Mouse (Mus musculus) embryonic facial prominence, embryonic 15.5 days (tissue): ENCODE measurements at regions not wholly inside any gene's neighbourhood (a gene's known extent, or its start where the extent isn't known, plus 50 kb on each side); places are given as distances from the start of the nearest gene placed in this dataset.

Experiments
- ATAC-seq: fragments of 200-750 bp; cut with Nextera tagmentation; 2 replicates; pipeline ENCODE4 v1.8.0; 2017; ENCODE audit warnings: low read depth, moderate TSS enrichment; ENCODE audit not compliant: insufficient number of reproducible peaks, low FRiP score, low TSS enrichment
- H3K27ac ChIP-seq: fragments of 300-500 bp; sonication (generic); replicated peaks from 2 replicates; pipeline ENCODE4 v1.5.1; 2015; ENCODE audit warnings: mild to moderate bottlenecking, inconsistent platforms
- H3K27me3 ChIP-seq: fragments of 300-500 bp; sonication (generic); 2 replicates; pipeline ENCODE4 v1.6.1; 2015; ENCODE audit warnings: inconsistent platforms
- H3K36me3 ChIP-seq: fragments of 300-500 bp; sonication (generic); 2 replicates; pipeline ENCODE4 v1.6.1; 2015; ENCODE audit warnings: mild to moderate bottlenecking, inconsistent platforms
- H3K4me1 ChIP-seq: fragments of 300-500 bp; sonication (generic); 2 replicates; pipeline ENCODE4 v1.6.1; 2015; ENCODE audit warnings: inconsistent platforms
- H3K4me2 ChIP-seq: fragments of 300-500 bp; sonication (generic); replicated peaks from 2 replicates; pipeline ENCODE4 v1.6.1; 2015; ENCODE audit warnings: mild to moderate bottlenecking, inconsistent platforms
- H3K4me3 ChIP-seq: fragments of 300-500 bp; sonication (generic); replicated peaks from 2 replicates; pipeline ENCODE4 v1.5.1; 2015; ENCODE audit warnings: mild to moderate bottlenecking, inconsistent platforms
- H3K9ac ChIP-seq: fragments of 300-500 bp; sonication (generic); 2 replicates; pipeline ENCODE4 v1.6.1; 2015; ENCODE audit warnings: inconsistent platforms
- H3K9me3 ChIP-seq: fragments of 300-500 bp; sonication (generic); replicated peaks from 2 replicates; pipeline ENCODE4 v1.6.1; 2016; ENCODE audit warnings: inconsistent platforms
- WGBS: fragments of 180-500 bp; shearing (Covaris S2); methylation state at CpG from one replicate; pipeline ENCODE4 v1.1.7; 2015; 5-methylcytosine and 5-hydroxymethylcytosine counted together

- no peaks in the 10 kb centered on the region for H3K9me3 ChIP-seq
- H3K27ac ChIP-seq: no peak overlapping the region
- H3K4me3 ChIP-seq: no peak overlapping the region
- H3K36me3 ChIP-seq: no peaks in the 10 kb centered on the region
- WGBS: 77% methylated on average over 5 of the region's 5 CpGs
- no peak overlapping the region for H3K9ac ChIP-seq
- no peaks in the 10 kb centered on the region for H3K27me3 ChIP-seq
- H3K4me1 ChIP-seq: peaks cover 3% of the 10 kb centered on the region; the same call in 1 of the 2 replicates
- ATAC-seq: no peak
- H3K4me2 ChIP-seq: no peak overlapping the region
Observed at GRCm38 (mm10) chr14:46562016-46562415, 171.5 kb upstream of the Bmp4 start.

GRCm38 (mm10) chr14:46553239-46553638 is 162.8 kb upstream of the Bmp4 start:
- no peak overlapping the region for H3K4me2 ChIP-seq
- peaks cover 2% of the 10 kb centered on the region; the same call in 1 of the 2 replicates for H3K27me3 ChIP-seq
- no peak for ATAC-seq
- no peaks in the 10 kb centered on the region for H3K36me3 ChIP-seq
- H3K27ac ChIP-seq: no peak overlapping the region
- H3K9me3 ChIP-seq: no peaks in the 10 kb centered on the region
- 94% methylated on average over 2 of the region's 2 CpGs for WGBS
- no peaks in the 10 kb centered on the region for H3K4me1 ChIP-seq
- no peak overlapping the region for H3K4me3 ChIP-seq
- no peak overlapping the region for H3K9ac ChIP-seq

GRCm38 (mm10) chr14:46546146-46546545 is 155.7 kb upstream of the Bmp4 start:
- Histone ChIP-seq H3K9ac (no peak overlapping the region), H3K4me2 (no peak overlapping the region), H3K4me3 (no peak overlapping the region), H3K9me3 (no peaks in the 10 kb centered on the region), H3K36me3 (no peaks in the 10 kb centered on the region), H3K27me3 (no peaks in the 10 kb centered on the region), H3K4me1 (no peaks in the 10 kb centered on the region), H3K27ac (no peak overlapping the region)
- WGBS: 47% methylated on average over 6 of the region's 6 CpGs
- ATAC-seq: no peak

DNA sequence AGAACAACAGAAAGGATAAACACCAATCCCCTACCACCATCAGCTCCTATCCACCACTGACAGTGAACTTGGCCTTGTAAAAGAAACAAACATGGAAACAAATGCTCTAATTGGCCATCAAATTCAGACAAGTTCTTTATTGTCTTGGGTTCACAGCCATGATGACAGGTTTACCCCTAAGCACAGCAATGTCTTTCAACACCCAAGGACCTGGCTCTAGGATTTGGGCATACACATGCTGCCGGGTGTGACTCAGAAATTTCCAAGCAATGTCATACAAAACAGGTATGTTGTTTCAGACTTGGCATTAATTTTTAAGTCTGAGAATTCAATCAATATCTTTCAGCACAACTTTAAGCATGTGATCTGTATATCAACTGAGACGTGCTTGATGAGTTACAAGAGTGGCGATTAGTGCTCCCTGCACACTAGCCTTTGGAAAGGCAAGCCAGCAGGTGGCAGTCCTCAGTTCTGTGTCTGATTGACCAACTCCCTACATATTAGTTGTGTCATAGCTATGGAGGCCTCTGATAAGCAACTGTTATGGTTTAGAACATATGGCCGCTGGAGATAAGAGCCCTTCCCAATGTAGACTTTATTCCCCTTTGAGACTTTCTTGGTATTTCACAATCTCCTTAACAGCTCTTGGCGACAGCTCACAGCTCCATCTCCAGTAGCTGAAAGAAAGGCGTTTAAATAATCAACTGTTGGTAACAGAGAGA is 149.2 kb upstream of the Bmp4 start:
- H3K27me3 ChIP-seq: no peaks in the 10 kb centered on the region
- no peaks in the 10 kb centered on the region for H3K9me3 ChIP-seq
- no peak overlapping the region for H3K4me2 ChIP-seq
- H3K36me3 ChIP-seq: no peaks in the 10 kb centered on the region
- 83% methylated on average over 6 of the region's 6 CpGs for WGBS
- H3K4me1 ChIP-seq: 0 out of 2 replicates have a peak, but pooled peaks cover 5% of the 10 kb centered on the region
- no peak overlapping the region for H3K27ac ChIP-seq
- no peak overlapping the region for H3K9ac ChIP-seq
- ATAC-seq: no peak
- H3K4me3 ChIP-seq: no peak overlapping the region

GRCm38 (mm10) chr14:46536002-46536762 is 145.7 kb upstream of the Bmp4 start:
- no peak overlapping the region for H3K27ac ChIP-seq
- H3K9me3 ChIP-seq: no peaks in the 10 kb centered on the region
- no peaks in the 10 kb centered on the region for H3K36me3 ChIP-seq
- no peak overlapping the region for H3K9ac ChIP-seq
- no peak overlapping the region for H3K4me3 ChIP-seq
- 0 out of 2 replicates have a peak, but pooled peaks cover 5% of the 10 kb centered on the region for H3K4me1 ChIP-seq
- ATAC-seq: no peak
- no peak overlapping the region for H3K4me2 ChIP-seq
- 81% methylated on average over 10 of the region's 10 CpGs for WGBS
- no peaks in the 10 kb centered on the region for H3K27me3 ChIP-seq

DNA sequence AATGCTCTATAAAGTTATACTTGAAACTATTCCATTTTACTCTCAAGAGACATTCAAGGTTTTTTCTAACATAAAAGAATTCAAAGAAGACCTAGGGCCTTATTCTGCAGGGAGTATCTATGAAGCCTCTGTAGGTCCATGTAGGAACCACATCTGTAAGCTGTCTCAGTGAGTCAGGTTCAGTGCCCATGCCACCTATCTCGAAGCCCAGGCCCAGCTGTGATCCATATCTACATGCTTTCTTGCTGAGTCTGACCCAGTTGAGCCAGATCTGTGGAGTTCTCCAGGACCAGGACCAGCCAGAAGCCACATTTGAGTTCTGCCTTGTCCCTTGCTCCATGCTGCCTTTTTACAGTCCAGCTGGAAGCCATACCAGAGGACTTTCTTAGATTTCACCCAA is 142.2 kb upstream of the Bmp4 start:
- WGBS: 70% methylated on average over 1 of the region's 1 CpGs
- no peak overlapping the region for H3K27ac ChIP-seq
- no peak overlapping the region for H3K4me3 ChIP-seq
- H3K27me3 ChIP-seq: no peaks in the 10 kb centered on the region
- no peaks in the 10 kb centered on the region for H3K36me3 ChIP-seq
- 0 out of 2 replicates have a peak, but pooled peaks cover 5% of the 10 kb centered on the region for H3K4me1 ChIP-seq
- ATAC-seq: no peak
- no peak overlapping the region for H3K4me2 ChIP-seq
- no peaks in the 10 kb centered on the region for H3K9me3 ChIP-seq
- H3K9ac ChIP-seq: no peak overlapping the region

- no peak overlapping the region for H3K27ac ChIP-seq
- H3K4me1 ChIP-seq: no peaks in the 10 kb centered on the region
- H3K4me2 ChIP-seq: no peak overlapping the region
- no peaks in the 10 kb centered on the region for H3K27me3 ChIP-seq
- no peak overlapping the region for H3K4me3 ChIP-seq
- 75% methylated on average over 6 of the region's 6 CpGs for WGBS
- H3K36me3 ChIP-seq: no peaks in the 10 kb centered on the region
- H3K9ac ChIP-seq: no peak overlapping the region
- ATAC-seq: no peak
- no peaks in the 10 kb centered on the region for H3K9me3 ChIP-seq
Observed at GRCm38 (mm10) chr14:46530452-46530851, 140.0 kb upstream of the Bmp4 start.

DNA sequence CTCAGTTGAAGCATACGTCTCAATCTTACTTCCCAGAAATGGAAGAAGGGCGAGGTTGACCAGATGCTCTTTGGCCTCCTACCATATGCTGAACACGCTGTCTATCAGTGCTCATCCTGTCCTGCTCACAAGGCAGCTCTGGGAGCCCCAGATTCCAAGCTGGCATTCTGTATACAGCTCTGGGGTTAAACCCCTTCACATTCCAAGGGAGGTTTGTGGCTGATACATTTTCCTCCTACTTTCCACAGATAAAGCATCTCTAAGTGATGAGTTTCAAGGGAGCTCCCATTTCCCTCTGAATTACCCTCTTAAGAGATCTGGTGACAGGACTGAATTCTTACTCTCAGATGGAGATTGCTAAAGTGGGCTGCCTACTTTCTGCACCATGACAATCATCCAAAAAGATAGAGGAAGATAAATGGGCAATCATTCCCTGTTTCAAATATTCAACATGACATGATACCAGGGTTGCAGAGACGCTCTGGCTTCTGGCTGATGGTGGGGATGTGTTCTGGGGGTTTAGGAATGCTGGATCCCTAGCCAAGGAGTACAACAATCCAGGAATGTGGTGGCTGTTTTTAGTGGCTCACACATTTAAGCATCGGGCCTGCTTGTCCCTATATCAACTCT is 138.7 kb upstream of the Bmp4 start:
- Histone ChIP-seq H3K9ac (no peak overlapping the region), H3K27ac (no peak overlapping the region), H3K4me1 (no peaks in the 10 kb centered on the region), H3K4me2 (no peak overlapping the region), H3K36me3 (no peaks in the 10 kb centered on the region), H3K9me3 (no peaks in the 10 kb centered on the region), H3K4me3 (no peak overlapping the region), H3K27me3 (no peaks in the 10 kb centered on the region)
- WGBS: 70% methylated on average over 5 of the region's 5 CpGs
- no peak for ATAC-seq

- Histone ChIP-seq H3K9me3 (no peaks in the 10 kb centered on the region), H3K27me3 (no peaks in the 10 kb centered on the region), H3K4me1 (no peaks in the 10 kb centered on the region), H3K36me3 (no peaks in the 10 kb centered on the region), H3K9ac (no peak overlapping the region), H3K27ac (no peak overlapping the region), H3K4me2 (no peak overlapping the region), H3K4me3 (no peak overlapping the region)
- 58% methylated on average over 4 of the region's 4 CpGs for WGBS
- ATAC-seq: no peak
Observed at GRCm38 (mm10) chr14:46517258-46517657, 126.8 kb upstream of the Bmp4 start.

GRCm38 (mm10) chr14:46516285-46516684 is 125.8 kb upstream of the Bmp4 start:
- ATAC-seq: no peak
- Histone ChIP-seq H3K9me3 (no peaks in the 10 kb centered on the region), H3K4me2 (no peak overlapping the region), H3K36me3 (no peaks in the 10 kb centered on the region), H3K9ac (no peak overlapping the region), H3K27me3 (no peaks in the 10 kb centered on the region), H3K27ac (no peak overlapping the region), H3K4me1 (no peaks in the 10 kb centered on the region), H3K4me3 (no peak overlapping the region)
- WGBS: 78% methylated on average over 3 of the region's 3 CpGs

DNA sequence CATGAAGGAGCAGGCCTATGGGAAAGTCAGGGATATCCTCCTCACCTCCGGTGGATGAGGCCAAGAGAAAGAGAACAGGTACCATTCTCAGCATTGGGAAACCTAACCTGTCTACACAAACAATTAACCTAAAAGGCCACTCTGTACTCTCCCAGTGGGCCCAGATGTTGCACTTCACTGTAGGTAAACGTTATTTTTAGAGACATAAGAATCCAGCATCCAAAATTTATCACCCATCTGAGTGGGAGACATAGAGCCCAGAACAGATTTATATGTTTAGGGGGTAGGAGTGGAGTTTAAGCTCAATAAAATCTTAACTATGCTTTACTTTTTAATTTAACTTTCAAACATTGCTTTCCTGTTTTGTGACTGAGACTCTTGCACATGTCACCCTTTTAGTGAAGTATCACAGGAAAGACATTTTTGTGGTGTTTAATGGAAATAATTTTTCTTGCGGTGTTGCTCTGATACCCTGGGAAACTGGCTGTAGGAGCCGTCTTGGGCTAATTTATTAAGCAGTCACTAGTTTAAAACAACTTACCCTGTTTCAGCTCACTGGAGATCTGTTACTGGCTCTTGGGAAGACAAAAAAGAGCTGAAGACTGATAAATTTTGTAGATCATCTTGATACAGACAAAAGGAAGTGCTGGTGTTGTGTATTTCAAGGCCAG is 123.9 kb upstream of the Bmp4 start:
- WGBS: 78% methylated on average over 4 of the region's 4 CpGs
- no peak overlapping the region for H3K9ac ChIP-seq
- H3K36me3 ChIP-seq: no peaks in the 10 kb centered on the region
- H3K27me3 ChIP-seq: no peaks in the 10 kb centered on the region
- H3K4me2 ChIP-seq: no peak overlapping the region
- H3K27ac ChIP-seq: no peak overlapping the region
- no peaks in the 10 kb centered on the region for H3K9me3 ChIP-seq
- H3K4me3 ChIP-seq: no peak overlapping the region
- ATAC-seq: no peak
- H3K4me1 ChIP-seq: no peaks in the 10 kb centered on the region
